Mouse (Mus musculus) neural tube, embryonic 12.5 days (tissue): ENCODE data around the gene Dnah3. TPM values are rescaled to one million over a fixed set of nuclear protein-coding genes. Genes with fewer than 3 reads are reported as not detected.

Source experiments
- ATAC-seq: fragments of 200-750 bp; cut with Nextera tagmentation; 2 replicates; pipeline ENCODE4 v1.8.0; 2017; ENCODE audit warnings: low read depth, mild to moderate bottlenecking, moderate TSS enrichment, moderate library complexity; ENCODE audit not compliant: low FRiP score
- H3K27ac ChIP-seq: fragments of 300-500 bp; sonication (generic); 2 replicates; pipeline ENCODE4 v1.5.1; 2016
- H3K27me3 ChIP-seq: fragments of 300-500 bp; sonication (generic); replicated peaks from 2 replicates; pipeline ENCODE4 v1.6.1; 2016; ENCODE audit warnings: mild to moderate bottlenecking
- H3K36me3 ChIP-seq: fragments of 300-500 bp; sonication (generic); 2 replicates; pipeline ENCODE4 v1.6.1; 2016; ENCODE audit warnings: mild to moderate bottlenecking
- H3K4me1 ChIP-seq: fragments of 300-500 bp; sonication (generic); 2 replicates; pipeline ENCODE4 v1.6.1; 2016
- H3K4me2 ChIP-seq: fragments of 300-500 bp; sonication (generic); replicated peaks from 2 replicates; pipeline ENCODE4 v1.6.1; 2016; ENCODE audit warnings: mild to moderate bottlenecking
- H3K4me3 ChIP-seq: fragments of 300-500 bp; sonication (generic); 2 replicates; pipeline ENCODE4 v1.5.1; 2016
- H3K9ac ChIP-seq: fragments of 300-500 bp; sonication (generic); 2 replicates; pipeline ENCODE4 v1.6.1; 2016; ENCODE audit warnings: mild to moderate bottlenecking
- H3K9me3 ChIP-seq: fragments of 300-500 bp; sonication (generic); 2 replicates; pipeline ENCODE4 v1.6.1; 2016; ENCODE audit warnings: mild to moderate bottlenecking
- WGBS: fragments of 180-500 bp; shearing (Covaris S2); methylation state at CpG from one replicate; pipeline ENCODE4 v1.1.7; 2016; 5-methylcytosine and 5-hydroxymethylcytosine counted together
- polyA plus RNA-seq: library from polyadenylated mRNA; unstranded; fragments of >200 nt; fragmentation: Nextera tagmentation; extraction: Ambion mirVana; gene quantifications from 2 replicates; pipeline ENCODE4 v1.2.1, GENCODE M21; 2016

Gene Dnah3
- polyA plus RNA-seq, 1 experiment from 2014 or later, result not detected

- Histone ChIP-seq H3K4me3 (no peak overlapping the region), H3K27ac (no peak overlapping the region), H3K4me1 (no peaks in the 10 kb centered on the region), H3K27me3 (no peaks in the 10 kb centered on the region), H3K9me3 (no peaks in the 10 kb centered on the region), H3K36me3 (no peaks in the 10 kb centered on the region), H3K9ac (no peak overlapping the region), H3K4me2 (no peak overlapping the region)
- WGBS, result 78% methylated on average over 2 of the region's 2 CpGs
- no peak for ATAC-seq
These were observed 166.2 kb downstream of the Dnah3 start for GRCm38 (mm10) chr7:119928783-119929440.

GRCm38 (mm10) chr7:119921054-119921453, 174.0 kb downstream of the Dnah3 start:
- H3K4me3 ChIP-seq, result no peak overlapping the region
- no peak overlapping the region for H3K9ac ChIP-seq
- 86% methylated on average over 4 of the region's 4 CpGs for WGBS
- no peaks in the 10 kb centered on the region for H3K27me3 ChIP-seq
- no peaks in the 10 kb centered on the region for H3K4me1 ChIP-seq
- no peak for ATAC-seq
- no peaks in the 10 kb centered on the region for H3K36me3 ChIP-seq
- H3K9me3 ChIP-seq, result no peaks in the 10 kb centered on the region
- no peak overlapping the region for H3K4me2 ChIP-seq
- no peak overlapping the region for H3K27ac ChIP-seq

- Histone ChIP-seq H3K4me2 (no peak overlapping the region), H3K9me3 (no peaks in the 10 kb centered on the region), H3K27me3 (no peaks in the 10 kb centered on the region), H3K36me3 (no peaks in the 10 kb centered on the region), H3K4me1 (no peaks in the 10 kb centered on the region), H3K27ac (no peak overlapping the region), H3K4me3 (no peak overlapping the region), H3K9ac (no peak overlapping the region)
- no peak for ATAC-seq
- WGBS, result 67% methylated on average over 2 of the region's 2 CpGs
These were observed 174.6 kb downstream of the Dnah3 start for GRCm38 (mm10) chr7:119920457-119920856.

GRCm38 (mm10) chr7:119911727-119912126, 183.4 kb downstream of the Dnah3 start:
- H3K27me3 ChIP-seq, result no peaks in the 10 kb centered on the region
- no peak overlapping the region for H3K27ac ChIP-seq
- no peaks in the 10 kb centered on the region for H3K4me1 ChIP-seq
- H3K4me2 ChIP-seq, result no peak overlapping the region
- no peak overlapping the region for H3K9ac ChIP-seq
- no peak overlapping the region for H3K4me3 ChIP-seq
- no peaks in the 10 kb centered on the region for H3K9me3 ChIP-seq
- H3K36me3 ChIP-seq, result no peaks in the 10 kb centered on the region
- ATAC-seq, result no peak
- WGBS, result 79% methylated on average over 3 of the region's 3 CpGs

- Histone ChIP-seq H3K4me3 (no peak overlapping the region), H3K36me3 (no peaks in the 10 kb centered on the region), H3K9ac (no peak overlapping the region), H3K27me3 (no peaks in the 10 kb centered on the region), H3K27ac (no peak overlapping the region), H3K4me2 (no peak overlapping the region), H3K4me1 (no peaks in the 10 kb centered on the region), H3K9me3 (no peaks in the 10 kb centered on the region)
- 95% methylated on average over 3 of the region's 3 CpGs for WGBS
- ATAC-seq, result no peak
These were observed 188.4 kb downstream of the Dnah3 start for GRCm38 (mm10) chr7:119906523-119907215.

- H3K9ac ChIP-seq, result no peak overlapping the region
- H3K4me2 ChIP-seq, result no peak overlapping the region
- no peak overlapping the region for H3K4me3 ChIP-seq
- peaks cover 14% of the 10 kb centered on the region for H3K4me1 ChIP-seq
- no peaks in the 10 kb centered on the region for H3K9me3 ChIP-seq
- no peaks in the 10 kb centered on the region for H3K27me3 ChIP-seq
- no peak overlapping the region for H3K27ac ChIP-seq
- ATAC-seq, result no peak
- 72% methylated on average over 3 of the region's 3 CpGs for WGBS
- H3K36me3 ChIP-seq, result no peaks in the 10 kb centered on the region
These were observed 195.6 kb downstream of the Dnah3 start for GRCm38 (mm10) chr7:119899386-119900057.

- Histone ChIP-seq H3K9me3 (no peaks in the 10 kb centered on the region), H3K27ac (no peak overlapping the region), H3K36me3 (no peaks in the 10 kb centered on the region), H3K27me3 (no peaks in the 10 kb centered on the region), H3K4me3 (no peak overlapping the region), H3K4me1 (peaks cover 19% of the 10 kb centered on the region), H3K4me2 (no peak overlapping the region), H3K9ac (no peak overlapping the region)
- ATAC-seq, result no peak
- 63% methylated on average over 1 of the region's 1 CpGs for WGBS
These were observed 196.7 kb downstream of the Dnah3 start for GRCm38 (mm10) chr7:119898247-119898856.

- 96% methylated on average over 8 of the region's 8 CpGs for WGBS
- ATAC-seq, result no peak
- H3K9me3 ChIP-seq, result no peaks in the 10 kb centered on the region
These were observed 197.5 kb downstream of the Dnah3 start for GRCm38 (mm10) chr7:119897521-119898109.

GRCm38 (mm10) chr7:119895639-119896512, 199.2 kb downstream of the Dnah3 start, which contains the start of the genes Lyrm1 and Dcun1d3:
Gene Lyrm1 (plus strand): TSS chr7:119895861.
Gene Dcun1d3 (minus strand): TSS chr7:119896298.
- H3K9ac ChIP-seq, result peak within 1 kb of the TSS; percentile 77
- under 1% methylated on average over 63 of the region's 63 CpGs for WGBS
- H3K4me1 ChIP-seq, result peaks cover 19% of the 10 kb centered on the region
- peak; percentile 99 for ATAC-seq
- peak within 1 kb of the TSS; percentile 71 for H3K4me3 ChIP-seq
- no peaks in the 10 kb centered on the region for H3K36me3 ChIP-seq
- H3K9me3 ChIP-seq, result no peaks in the 10 kb centered on the region
- peak within 1 kb of the TSS; percentile 86 for H3K27ac ChIP-seq
- H3K4me2 ChIP-seq, result peak within 1 kb of the TSS; percentile 76
- no peaks in the 10 kb centered on the region for H3K27me3 ChIP-seq

More at GRCm38 (mm10) chr7:119897521-119898109, 197.5 kb downstream of the Dnah3 start:
- no peak overlapping the region for H3K27ac ChIP-seq
- no peak overlapping the region for H3K4me3 ChIP-seq
- H3K36me3 ChIP-seq, result no peaks in the 10 kb centered on the region
- no peak overlapping the region; the same call in 1 of the 2 replicates for H3K4me2 ChIP-seq
- no peaks in the 10 kb centered on the region for H3K27me3 ChIP-seq
- H3K9ac ChIP-seq, result no peak overlapping the region
- peaks cover 19% of the 10 kb centered on the region for H3K4me1 ChIP-seq

- peak overlapping the region; percentile 71 for H3K4me3 ChIP-seq
- 2% methylated on average over 15 of the region's 15 CpGs for WGBS
- no peaks in the 10 kb centered on the region for H3K9me3 ChIP-seq
- peaks cover 19% of the 10 kb centered on the region for H3K4me1 ChIP-seq
- peak overlapping the region; percentile 77 for H3K9ac ChIP-seq
- H3K27me3 ChIP-seq, result no peaks in the 10 kb centered on the region
- H3K36me3 ChIP-seq, result no peaks in the 10 kb centered on the region
- H3K27ac ChIP-seq, result peak overlapping the region; percentile 32; the same call in 1 of the 2 replicates
- H3K4me2 ChIP-seq, result peak overlapping the region; percentile 76
- peak; percentile 67 for ATAC-seq
These were observed 200.1 kb downstream of the Dnah3 start for GRCm38 (mm10) chr7:119894818-119895544.
